Mouse (Mus musculus) neural tube, embryonic 15.5 days (tissue): ENCODE data around the gene Hif1an. TPM values are rescaled to one million over a fixed set of nuclear protein-coding genes. Genes with fewer than 3 reads are reported as not detected.

Source experiments
- ATAC-seq: fragments of 200-750 bp; cut with Nextera tagmentation; 2 replicates; pipeline ENCODE4 v1.8.0; 2017; ENCODE audit warnings: mild to moderate bottlenecking, moderate TSS enrichment, moderate library complexity; ENCODE audit not compliant: low FRiP score
- H3K27ac ChIP-seq: fragments of 300-500 bp; sonication (generic); replicated peaks from 2 replicates; pipeline ENCODE4 v1.5.1; 2015; ENCODE audit warnings: mild to moderate bottlenecking, inconsistent platforms
- H3K27me3 ChIP-seq: fragments of 300-500 bp; sonication (generic); replicated peaks from 2 replicates; pipeline ENCODE4 v1.6.1; 2015; ENCODE audit warnings: inconsistent platforms
- H3K36me3 ChIP-seq: fragments of 300-500 bp; sonication (generic); 2 replicates; pipeline ENCODE4 v1.6.1; 2015; ENCODE audit warnings: inconsistent platforms
- H3K4me1 ChIP-seq: fragments of 300-500 bp; sonication (generic); 2 replicates; pipeline ENCODE4 v1.6.1; 2015; ENCODE audit warnings: inconsistent platforms
- H3K4me2 ChIP-seq: fragments of 300-500 bp; sonication (generic); 2 replicates; pipeline ENCODE4 v1.6.1; 2015; ENCODE audit warnings: inconsistent platforms, mild to moderate bottlenecking, moderate library complexity
- H3K4me3 ChIP-seq: fragments of 300-500 bp; sonication (generic); replicated peaks from 2 replicates; pipeline ENCODE4 v1.5.1; 2015; ENCODE audit warnings: mild to moderate bottlenecking, inconsistent platforms
- H3K9ac ChIP-seq: fragments of 300-500 bp; sonication (generic); replicated peaks from 2 replicates; pipeline ENCODE4 v1.6.1; 2015; ENCODE audit warnings: mild to moderate bottlenecking, inconsistent platforms
- H3K9me3 ChIP-seq: fragments of 300-500 bp; sonication (generic); replicated peaks from 2 replicates; pipeline ENCODE4 v1.6.1; 2016; ENCODE audit warnings: inconsistent platforms
- WGBS: fragments of 180-500 bp; shearing (Covaris S2); methylation state at CpG from one replicate; pipeline ENCODE4 v1.1.7; 2015; ENCODE audit warnings: mixed read lengths; 5-methylcytosine and 5-hydroxymethylcytosine counted together
- polyA plus RNA-seq: library from polyadenylated mRNA; unstranded; fragments of >200 nt; fragmentation: Nextera tagmentation; extraction: Ambion mirVana; gene quantifications from 2 replicates; pipeline ENCODE4 v1.2.1, GENCODE M21; 2015

The Hif1an gene
- polyA plus RNA-seq: 25.0 TPM in 2 replicates

GRCm38 (mm10) chr19:44562652-44563206 lies at the start of gene Hif1an:
Gene Hif1an (plus strand): TSS chr19:44562850.
- H3K27ac ChIP-seq: peak within 1 kb of the TSS; percentile 83

GRCm38 (mm10) chr19:44513054-44513833 lies 49.4 kb upstream of the Hif1an start:
- H3K4me3 ChIP-seq: no peak overlapping the region
- ATAC-seq: no peak
- no peaks in the 10 kb centered on the region for H3K9me3 ChIP-seq
- H3K4me2 ChIP-seq: no peak overlapping the region
- H3K36me3 ChIP-seq: no peaks in the 10 kb centered on the region
- H3K4me1 ChIP-seq: peaks cover 44% of the 10 kb centered on the region
- H3K9ac ChIP-seq: no peak overlapping the region
- no peak overlapping the region for H3K27ac ChIP-seq
- 21% methylated on average over 11 of the region's 11 CpGs for WGBS
- peaks cover 77% of the 10 kb centered on the region for H3K27me3 ChIP-seq

More at GRCm38 (mm10) chr19:44562652-44563206, at the start of gene Hif1an:
- peaks cover 22% of the 10 kb centered on the region for H3K36me3 ChIP-seq
- H3K4me2 ChIP-seq: peak within 1 kb of the TSS; percentile 79
- H3K4me1 ChIP-seq: peaks cover 29% of the 10 kb centered on the region
- under 1% methylated on average over 33 of the region's 33 CpGs for WGBS
- peak within 1 kb of the TSS; percentile 83 for H3K4me3 ChIP-seq
- no peaks in the 10 kb centered on the region for H3K9me3 ChIP-seq
- peaks cover 8% of the 10 kb centered on the region; the same call in 1 of the 2 replicates for H3K27me3 ChIP-seq
- peak; percentile 97 for ATAC-seq
- peak within 1 kb of the TSS; percentile 78 for H3K9ac ChIP-seq

GRCm38 (mm10) chr19:44513921-44514482 lies 48.6 kb upstream of the Hif1an start:
- Histone ChIP-seq H3K4me3 (no peak overlapping the region), H3K4me1 (peaks cover 44% of the 10 kb centered on the region), H3K9ac (no peak overlapping the region), H3K27me3 (peaks cover 79% of the 10 kb centered on the region), H3K36me3 (no peaks in the 10 kb centered on the region), H3K9me3 (no peaks in the 10 kb centered on the region), H3K4me2 (no peak overlapping the region), H3K27ac (peak overlapping the region; percentile 14; the same call in 1 of the 2 replicates)
- ATAC-seq: no peak
- 22% methylated on average over 7 of the region's 7 CpGs for WGBS

- WGBS: 7% methylated on average over 14 of the region's 14 CpGs
- H3K36me3 ChIP-seq: no peaks in the 10 kb centered on the region
- no peaks in the 10 kb centered on the region for H3K9me3 ChIP-seq
- peaks cover 78% of the 10 kb centered on the region for H3K27me3 ChIP-seq
- H3K4me3 ChIP-seq: no peak overlapping the region
- no peak overlapping the region for H3K4me2 ChIP-seq
- H3K4me1 ChIP-seq: peaks cover 46% of the 10 kb centered on the region
- H3K9ac ChIP-seq: no peak overlapping the region
- peak; percentile 53; the same call in 1 of the 2 replicates for ATAC-seq
- H3K27ac ChIP-seq: peak overlapping the region; percentile 14; the same call in 1 of the 2 replicates
Observed at GRCm38 (mm10) chr19:44514521-44515451, 47.9 kb upstream of the Hif1an start.

GRCm38 (mm10) chr19:44515769-44516168 lies 46.9 kb upstream of the Hif1an start:
- H3K4me2 ChIP-seq: no peak overlapping the region
- 38% methylated on average over 6 of the region's 6 CpGs for WGBS
- H3K9me3 ChIP-seq: no peaks in the 10 kb centered on the region
- H3K9ac ChIP-seq: no peak overlapping the region
- peaks cover 68% of the 10 kb centered on the region for H3K27me3 ChIP-seq
- H3K36me3 ChIP-seq: no peaks in the 10 kb centered on the region
- H3K27ac ChIP-seq: no peak overlapping the region
- no peak overlapping the region for H3K4me3 ChIP-seq
- peaks cover 37% of the 10 kb centered on the region for H3K4me1 ChIP-seq
- ATAC-seq: no peak

- no peak overlapping the region for H3K4me2 ChIP-seq
- 55% methylated on average over 12 of the region's 12 CpGs for WGBS
- H3K4me1 ChIP-seq: peaks cover 18% of the 10 kb centered on the region
- H3K36me3 ChIP-seq: no peaks in the 10 kb centered on the region
- H3K9me3 ChIP-seq: no peaks in the 10 kb centered on the region
- peaks cover 44% of the 10 kb centered on the region for H3K27me3 ChIP-seq
- no peak overlapping the region for H3K9ac ChIP-seq
- no peak for ATAC-seq
- H3K4me3 ChIP-seq: no peak overlapping the region
- no peak overlapping the region for H3K27ac ChIP-seq
Observed at GRCm38 (mm10) chr19:44517996-44518768, 44.5 kb upstream of the Hif1an start.

- peaks cover 17% of the 10 kb centered on the region for H3K4me1 ChIP-seq
- no peak overlapping the region for H3K27ac ChIP-seq
- WGBS: 12% methylated on average over 7 of the region's 7 CpGs
- H3K36me3 ChIP-seq: no peaks in the 10 kb centered on the region
- no peaks in the 10 kb centered on the region for H3K9me3 ChIP-seq
- H3K4me3 ChIP-seq: no peak overlapping the region
- ATAC-seq: no peak
- H3K4me2 ChIP-seq: no peak overlapping the region
- peaks cover 37% of the 10 kb centered on the region for H3K27me3 ChIP-seq
- H3K9ac ChIP-seq: no peak overlapping the region
Observed at GRCm38 (mm10) chr19:44519152-44519551, 43.5 kb upstream of the Hif1an start.

GRCm38 (mm10) chr19:44525551-44526205 lies 37.0 kb upstream of the Hif1an start:
- no peaks in the 10 kb centered on the region for H3K4me1 ChIP-seq
- no peak overlapping the region for H3K27ac ChIP-seq
- H3K4me3 ChIP-seq: no peak overlapping the region
- no peaks in the 10 kb centered on the region for H3K9me3 ChIP-seq
- no peaks in the 10 kb centered on the region for H3K36me3 ChIP-seq
- H3K4me2 ChIP-seq: no peak overlapping the region
- no peak for ATAC-seq
- 83% methylated on average over 9 of the region's 9 CpGs for WGBS
- H3K27me3 ChIP-seq: no peaks in the 10 kb centered on the region
- no peak overlapping the region for H3K9ac ChIP-seq

- no peak overlapping the region for H3K9ac ChIP-seq
- H3K9me3 ChIP-seq: no peaks in the 10 kb centered on the region
- no peak overlapping the region for H3K4me2 ChIP-seq
- H3K27ac ChIP-seq: no peak overlapping the region
- 83% methylated on average over 6 of the region's 6 CpGs for WGBS
- H3K27me3 ChIP-seq: no peaks in the 10 kb centered on the region
- no peak for ATAC-seq
- H3K36me3 ChIP-seq: no peaks in the 10 kb centered on the region
- H3K4me3 ChIP-seq: no peak overlapping the region
- no peaks in the 10 kb centered on the region for H3K4me1 ChIP-seq
Observed at GRCm38 (mm10) chr19:44530018-44530417, 32.6 kb upstream of the Hif1an start.

- H3K27me3 ChIP-seq: no peaks in the 10 kb centered on the region
- H3K36me3 ChIP-seq: no peaks in the 10 kb centered on the region
- no peak overlapping the region for H3K4me2 ChIP-seq
- H3K4me1 ChIP-seq: no peaks in the 10 kb centered on the region
- 30% methylated on average over 3 of the region's 3 CpGs for WGBS
- H3K9ac ChIP-seq: no peak overlapping the region
- no peak overlapping the region for H3K27ac ChIP-seq
- no peaks in the 10 kb centered on the region for H3K9me3 ChIP-seq
- H3K4me3 ChIP-seq: no peak overlapping the region
- ATAC-seq: no peak
Observed at GRCm38 (mm10) chr19:44535376-44535775, 27.3 kb upstream of the Hif1an start.
